Mouse (Mus musculus) inflammation-experienced regulatory T-cells, adult 6 months (primary cell): ENCODE results near the gene Ift20. TPM values are rescaled to one million over a fixed set of nuclear protein-coding genes. Genes with fewer than 3 reads are reported as not detected.
"Not testable (repeated sequence)": the region's sequence is repeated elsewhere in the genome, so short reads cannot be mapped to it uniquely, and the experiment has no call there.

Experiments used
- ATAC-seq: one replicate; pipeline ENCODE4 v1.8.0; 2017
- polyA plus RNA-seq, 3 experiments: library from polyadenylated mRNA; unstranded; fragments of 100-300 nt; shearing (Covaris generic); gene quantifications; one replicate each; pipeline ENCODE4 v1.2.1; 2017

Gene Ift20
- polyA plus RNA-seq, 3 experiments from 2014 or later = 104 to 117 (median 111) TPM

GRCm38 (mm10) chr11:78568827-78569226 lies 32.7 kb downstream of the Ift20 start:
- ATAC-seq = no peak

DNA sequence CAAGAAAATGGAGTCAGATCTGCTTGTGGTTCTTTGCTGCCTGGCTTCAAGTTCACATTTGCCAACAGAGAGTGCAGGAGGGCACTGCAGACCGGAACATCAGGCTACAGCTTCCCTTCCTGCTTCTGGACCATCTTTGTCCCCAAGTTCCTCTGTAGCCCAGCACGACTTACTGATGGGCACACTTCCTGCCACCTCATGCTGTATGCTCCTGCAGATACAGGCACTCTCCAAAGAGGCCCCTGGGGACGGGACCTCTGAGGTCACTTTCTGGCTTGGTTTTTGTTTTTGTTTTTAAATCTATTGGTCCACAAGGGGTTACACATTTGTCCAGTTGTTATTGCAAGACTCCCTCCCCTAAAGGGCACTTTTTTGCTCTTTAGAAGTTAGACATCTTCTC lies 33.6 kb downstream of the Ift20 start:
- no peak for ATAC-seq

DNA sequence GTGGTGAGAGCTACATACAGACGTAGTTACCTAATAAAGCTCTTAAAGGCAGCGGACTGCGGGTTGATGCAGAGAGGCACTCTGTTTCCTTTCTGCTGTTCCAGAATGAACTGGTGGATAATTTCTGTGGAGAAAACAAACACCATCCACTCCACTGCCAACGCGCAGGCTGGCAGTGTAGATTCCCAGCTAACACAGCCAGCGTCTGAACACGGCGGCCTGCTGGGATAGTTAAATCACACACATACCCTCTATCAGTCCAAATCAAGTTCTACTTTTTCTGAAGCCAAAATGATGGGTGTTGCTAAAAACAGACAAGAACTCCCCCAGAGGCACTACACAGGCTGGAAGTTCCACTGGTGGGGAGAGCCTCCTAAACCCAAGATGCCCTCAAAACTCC lies 35.3 kb downstream of the Ift20 start:
- ATAC-seq = no peak

DNA sequence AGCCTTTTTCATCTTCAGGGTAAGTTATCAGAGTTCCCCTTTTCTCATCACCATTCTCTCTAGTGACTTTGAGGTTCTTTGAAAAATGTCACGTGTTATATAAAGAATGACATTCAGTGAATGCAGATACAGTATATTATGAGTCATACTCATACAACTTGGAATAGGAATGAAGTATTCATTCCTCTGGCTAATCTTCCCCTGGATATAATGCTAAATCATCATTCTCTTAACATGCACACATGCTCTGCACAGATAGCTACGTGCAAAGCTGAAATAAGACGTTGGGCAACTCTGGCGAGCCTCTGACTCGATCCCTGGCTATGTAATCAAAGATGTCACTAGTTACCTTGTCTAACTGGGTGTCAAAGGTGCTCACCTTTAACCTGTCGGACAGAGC lies 35.7 kb downstream of the Ift20 start:
- ATAC-seq = no peak

DNA sequence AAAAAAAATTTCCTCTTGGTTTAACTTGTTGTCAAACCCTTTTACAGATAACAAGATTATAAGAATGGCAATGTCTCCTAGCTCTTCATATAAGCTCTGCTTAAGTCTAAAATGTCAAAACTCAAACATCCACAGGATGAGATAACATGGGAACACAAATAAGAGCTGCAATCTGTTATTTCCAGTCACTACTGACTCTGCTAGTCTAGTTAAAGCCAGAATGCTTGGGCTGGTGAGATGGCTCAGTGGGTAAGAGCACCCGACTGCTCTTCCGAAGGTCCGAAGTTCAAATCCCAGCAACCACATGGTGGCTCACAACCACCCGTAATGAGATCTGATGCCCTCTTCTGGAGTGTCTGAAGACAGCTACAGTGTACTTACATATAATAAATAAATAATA lies 37.9 kb downstream of the Ift20 start:
- not testable (repeated sequence) for ATAC-seq

GRCm38 (mm10) chr11:78574536-78574935 lies 38.4 kb downstream of the Ift20 start:
- ATAC-seq = no peak

DNA sequence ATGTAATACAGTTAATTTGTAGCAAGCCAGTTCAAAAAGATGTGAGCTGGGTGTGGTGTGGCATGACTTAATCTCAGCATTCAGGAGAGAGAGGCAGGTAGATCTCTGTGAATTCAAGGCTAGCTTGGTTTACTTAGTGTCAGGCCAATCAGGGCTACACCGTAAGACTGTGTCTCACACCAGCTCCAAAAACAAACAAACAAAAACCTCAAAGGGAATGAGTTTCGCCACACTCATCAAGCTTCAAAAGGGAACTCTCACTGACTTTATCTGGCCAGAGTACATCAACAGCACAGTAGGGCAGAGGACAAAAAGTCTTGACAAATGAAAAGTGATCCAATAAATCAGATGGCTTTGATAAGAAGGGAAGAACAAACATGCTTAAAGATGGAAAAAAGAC lies 38.8 kb downstream of the Ift20 start:
- ATAC-seq = no peak

- no peak for ATAC-seq
Observed at GRCm38 (mm10) chr11:78582848-78583247, 46.7 kb downstream of the Ift20 start.

GRCm38 (mm10) chr11:78586099-78586498 lies 49.9 kb downstream of the Ift20 start:
- ATAC-seq = no peak

DNA sequence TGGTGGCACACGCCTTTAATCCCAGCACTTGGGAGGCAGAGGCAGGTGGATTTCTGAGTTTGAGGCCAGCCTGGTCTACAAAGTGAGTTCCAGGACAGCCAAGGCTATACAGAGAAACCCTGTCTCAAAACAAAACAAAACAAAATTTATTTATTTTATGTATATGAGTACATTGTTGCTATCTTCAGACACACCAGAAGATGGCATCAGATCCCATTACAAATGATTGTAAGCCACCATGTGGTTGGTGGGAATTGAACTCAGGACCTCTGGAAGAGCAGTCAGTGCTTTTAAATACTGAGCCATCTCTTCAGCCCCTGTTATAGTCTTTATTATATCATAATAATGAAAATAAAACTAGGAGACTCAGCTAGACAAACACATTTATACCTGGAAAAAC lies 51.5 kb downstream of the Ift20 start:
- ATAC-seq = not testable (repeated sequence)

Other genes starting within 250 kb of the Ift20 start
- under 1 TPM; 0.44 to 0.79 (median 0.48) TPM for gene BC030499, start 245.5 kb upstream of the Ift20 start, polyA plus RNA-seq
- 10 to 100 TPM in 1 of 3 experiments, 1 to 10 TPM in 2; 2.2 to 22.1 (median 3.4) TPM for gene Spag5, start 234.8 kb upstream of the Ift20 start, polyA plus RNA-seq
- 1 to 10 TPM; 4.0 to 9.6 (median 7.6) TPM for gene Aldoc, start 213.4 kb upstream of the Ift20 start, polyA plus RNA-seq
- gene Pigs, start 207.9 kb upstream of the Ift20 start, polyA plus RNA-seq = 10 to 100 TPM; 55.1 to 70.1 (median 57.5) TPM
- gene Unc119, start 192.9 kb upstream of the Ift20 start, polyA plus RNA-seq = 10 to 100 TPM; 11.3 to 29.0 (median 11.9) TPM
- gene Foxn1, start 149.8 kb upstream of the Ift20 start, polyA plus RNA-seq = not detected
- gene Slc13a2, start 114.1 kb upstream of the Ift20 start, polyA plus RNA-seq = not detected
- 1 to 10 TPM in 2 of 3 experiments, under 1 TPM in 1; 0.36 to 4.3 (median 3.7) TPM for gene Slc46a1, start 70.7 kb upstream of the Ift20 start, polyA plus RNA-seq
- 1 to 10 TPM in 1 of 3 experiments, under 1 TPM in 2; 0.41 to 2.2 (median 0.97) TPM for gene Sarm1, start 38.6 kb upstream of the Ift20 start, polyA plus RNA-seq
- not detected for gene Vtn, start 37.3 kb upstream of the Ift20 start, polyA plus RNA-seq
- gene Sebox, start 32.9 kb upstream of the Ift20 start, polyA plus RNA-seq = not detected
- gene Tmem199, start 24.2 kb upstream of the Ift20 start, polyA plus RNA-seq = 10 to 100 TPM; 42.2 to 59.5 (median 54.9) TPM
- 10 to 100 TPM; 12.4 to 16.8 (median 13.2) TPM for gene Poldip2, start 24.2 kb upstream of the Ift20 start, polyA plus RNA-seq
- 10 to 100 TPM; 14.6 to 20.3 (median 16.9) TPM for gene Tnfaip1, start within 50 bp of the Ift20 start, polyA plus RNA-seq
- 10 to 100 TPM; 15.0 to 38.9 (median 18.8) TPM for gene Tmem97, start 14.4 kb downstream of the Ift20 start, polyA plus RNA-seq
- 10 to 100 TPM; 22.2 to 32.3 (median 29.4) TPM for gene Nlk, start 161.0 kb downstream of the Ift20 start, polyA plus RNA-seq
- 10 to 100 TPM; 32.5 to 41.1 (median 38.2) TPM for gene Ccnq, start 215.4 kb downstream of the Ift20 start, polyA plus RNA-seq